Mouse (Mus musculus): ENCODE measurements at regions not wholly inside any gene's neighbourhood (a gene's known extent, or its start where the extent isn't known, plus 50 kb on each side); places are given as distances from the start of the nearest gene placed in this dataset.

DNA sequence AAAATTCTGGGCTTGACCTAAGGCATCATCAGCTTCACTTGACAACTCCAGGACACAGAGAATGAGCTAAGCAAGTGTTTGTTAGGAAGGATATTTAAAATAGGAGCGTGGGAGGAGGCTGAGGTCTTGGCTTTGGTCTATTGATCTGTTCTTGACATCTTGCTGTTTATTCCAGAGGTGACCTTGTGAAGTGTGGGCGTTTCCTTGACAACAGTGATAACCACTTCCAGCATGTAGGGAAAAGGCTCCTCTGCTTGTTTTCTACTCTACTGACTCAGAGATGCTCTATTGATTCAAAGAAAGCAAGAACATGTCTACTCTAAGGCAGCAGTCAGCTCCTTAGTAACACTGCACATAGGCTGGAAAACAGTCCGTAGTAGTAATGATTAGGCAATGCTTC lies 392.6 kb downstream of the Basp1 start:
- no peak for TF ChIP-seq POLR2A (IDR thresholded peaks at IDR 0.05; ENCODE audit: low read depth, low read length)
- TF ChIP-seq CTCF (conservative IDR thresholded peaks at IDR 0.05; ENCODE audit: insufficient read depth, insufficient read length, low read depth, low read length), result no peak
